Mouse (Mus musculus): ENCODE results near the gene Pygm.

- TF ChIP-seq CEBPB (IDR thresholded peaks at IDR 0.05; ENCODE audit: low read depth) = no peak
- no peak for TF ChIP-seq CTCF (IDR thresholded peaks at IDR 0.05; ENCODE audit: control insufficient read depth, insufficient read depth, insufficient read length)
- no peak for TF ChIP-seq MAX (IDR thresholded peaks at IDR 0.05)
- no peak for TF ChIP-seq USF1 (IDR thresholded peaks at IDR 0.05; ENCODE audit: low read depth)
- no peak for TF ChIP-seq MYOD1 (IDR thresholded peaks at IDR 0.05; ENCODE audit: control insufficient read depth, insufficient read length, low read depth)
- TF ChIP-seq FOSL1 (IDR thresholded peaks at IDR 0.05; ENCODE audit: insufficient read depth, low read length, poor library complexity, severe bottlenecking) = no peak
- no peak for TF ChIP-seq MYOG (IDR thresholded peaks at IDR 0.05; ENCODE audit: control insufficient read depth, extremely low read depth, insufficient read length)
These were observed 19.4 kb upstream of the Pygm start for GRCm38 (mm10) chr19:6364842-6365241.

All from C2C12 (cell line).